Mouse (Mus musculus) forebrain, embryonic 14.5 days (tissue): Measurements from ENCODE around the gene Ptprq. TPM values are rescaled to one million over a fixed set of nuclear protein-coding genes. Genes with fewer than 3 reads are reported as not detected.

Source experiments
- ATAC-seq: fragments of 200-750 bp; cut with Nextera tagmentation; 2 replicates; pipeline ENCODE4 v1.8.0; 2017; ENCODE audit warnings: mild to moderate bottlenecking, moderate library complexity
- DNase-seq: peaks from one replicate; pipeline ENCODE4 v3.0.0-alpha.2; 2015; ENCODE audit warnings: low spot score
- H3K27ac ChIP-seq: fragments of 300-500 bp; sonication (generic); 2 replicates; pipeline ENCODE4 v1.5.1; 2014; ENCODE audit warnings: low read depth, mild to moderate bottlenecking, control low read depth, low read length, moderate library complexity
- H3K27me3 ChIP-seq: fragments of 300-500 bp; sonication (generic); replicated peaks from 2 replicates; pipeline ENCODE4 v1.6.1; 2014; ENCODE audit warnings: low read length, control low read depth, mixed read lengths; ENCODE audit not compliant: control insufficient read depth, insufficient read depth
- H3K36me3 ChIP-seq: fragments of 300-500 bp; sonication (generic); 2 replicates; pipeline ENCODE4 v1.6.1; 2014; ENCODE audit warnings: low read length, control low read depth; ENCODE audit not compliant: control insufficient read depth, insufficient read depth
- H3K4me1 ChIP-seq: fragments of 300-500 bp; sonication (generic); 2 replicates; pipeline ENCODE4 v1.6.1; 2014; ENCODE audit warnings: antibody characterized with exemption, low read length, control low read depth; ENCODE audit not compliant: control insufficient read depth, insufficient read depth
- H3K4me2 ChIP-seq: fragments of 300-500 bp; sonication (generic); 2 replicates; pipeline ENCODE4 v1.6.1; 2014; ENCODE audit warnings: mild to moderate bottlenecking, control low read depth, low read length
- H3K4me3 ChIP-seq: fragments of 300-500 bp; sonication (generic); 2 replicates; pipeline ENCODE4 v1.5.1; 2014; ENCODE audit warnings: low read depth, low read length, control low read depth
- H3K9ac ChIP-seq: fragments of 300-500 bp; sonication (generic); 2 replicates; pipeline ENCODE4 v1.6.1; 2014; ENCODE audit warnings: mild to moderate bottlenecking, low read length, control low read depth, moderate library complexity
- H3K9me3 ChIP-seq: fragments of 300-500 bp; sonication (generic); replicated peaks from 2 replicates; pipeline ENCODE4 v1.6.1; 2016; ENCODE audit warnings: low read length, control low read depth, mixed read lengths; ENCODE audit not compliant: control insufficient read depth
- WGBS: fragments of 180-500 bp; shearing (Covaris S2); extraction: QIAGEN DNeasy Blood & Tissue Kit; methylation state at CpG from one replicate; pipeline ENCODE4 v1.1.7; 2014; 5-methylcytosine and 5-hydroxymethylcytosine counted together
- polyA plus RNA-seq: library from polyadenylated mRNA; unstranded; fragments of >200 nt; fragmentation: Nextera tagmentation; extraction: Ambion mirVana; gene quantifications from 2 replicates; pipeline ENCODE4 v1.2.1, GENCODE M21; 2014

The Ptprq gene
- polyA plus RNA-seq, 1 experiment from 2014 or later = 0.04 TPM

DNA sequence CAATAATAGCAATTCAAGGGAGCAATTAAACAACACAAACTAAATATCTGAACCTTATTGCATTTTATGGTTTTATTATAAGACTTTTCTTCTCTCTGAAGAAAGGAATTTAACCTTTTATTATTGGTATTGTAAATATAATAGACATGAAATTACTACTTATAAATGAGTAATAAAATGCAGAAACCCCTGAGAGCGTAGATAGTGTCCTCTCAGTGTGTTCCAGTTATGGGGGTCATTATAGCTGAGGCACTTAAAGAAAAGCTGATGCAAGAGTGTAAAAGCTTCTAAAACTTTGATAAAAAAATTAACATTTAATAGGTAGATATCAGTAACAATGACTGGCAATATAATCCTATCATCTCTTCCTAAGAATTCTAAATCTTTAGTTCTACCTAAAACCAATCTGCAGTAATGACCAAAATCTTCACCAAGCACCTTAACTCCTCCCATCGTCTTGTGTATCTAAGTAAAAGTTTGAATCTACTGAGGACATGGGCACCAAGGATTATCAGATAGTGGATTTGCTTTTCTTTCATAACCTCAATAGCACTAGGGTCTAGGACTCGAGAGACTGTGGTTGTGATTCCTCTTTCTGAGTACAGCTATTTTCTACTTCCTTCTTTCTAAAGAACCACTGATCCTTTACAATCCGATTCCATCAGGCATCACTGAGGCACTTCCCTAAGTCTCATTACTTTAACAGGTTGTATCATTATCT is 51.3 kb downstream of the Ptprq start:
- ATAC-seq = no peak
- H3K9me3 ChIP-seq = no peaks in the 10 kb centered on the region
- H3K36me3 ChIP-seq = no peaks in the 10 kb centered on the region
- no peak overlapping the region for H3K9ac ChIP-seq
- no peaks in the 10 kb centered on the region for H3K4me1 ChIP-seq
- no peak for DNase-seq
- WGBS = 81% methylated on average over 4 of the region's 4 CpGs
- H3K27ac ChIP-seq = no peak overlapping the region
- no peaks in the 10 kb centered on the region for H3K27me3 ChIP-seq
- H3K4me2 ChIP-seq = no peak overlapping the region
- no peak overlapping the region for H3K4me3 ChIP-seq

DNA sequence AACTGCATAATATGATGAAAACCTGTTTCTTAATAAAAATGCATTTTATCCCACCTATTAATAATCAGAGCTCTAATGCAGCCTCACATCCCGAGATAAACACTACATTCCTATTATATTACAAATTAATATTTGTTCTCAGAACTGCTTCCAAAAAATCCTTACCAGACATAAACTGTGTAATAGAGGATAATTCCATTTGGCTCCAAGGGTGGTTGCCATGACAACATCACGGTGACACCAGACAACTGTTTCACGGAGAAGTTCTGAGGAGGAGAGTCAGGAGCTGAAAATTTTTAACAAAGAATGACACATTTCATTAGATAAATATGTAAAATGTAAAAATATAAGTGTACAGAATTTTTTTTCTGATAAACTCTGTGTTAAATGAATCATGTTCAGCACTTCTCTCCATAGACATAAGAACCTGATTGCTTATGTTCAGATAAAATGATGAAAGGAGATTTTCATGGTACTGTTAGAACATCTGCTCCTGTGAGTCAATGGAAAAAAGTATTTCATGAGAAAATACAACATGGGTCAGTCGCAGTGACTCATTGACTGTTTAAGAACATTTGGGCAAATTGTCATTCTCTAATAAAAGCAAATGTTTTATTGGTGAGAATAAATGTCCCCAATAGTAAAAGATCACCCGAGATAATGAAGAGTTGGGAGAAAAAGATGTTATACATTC is 57.3 kb downstream of the Ptprq start:
- WGBS = 54% methylated on average over 5 of the region's 5 CpGs
- Histone ChIP-seq H3K36me3 (no peaks in the 10 kb centered on the region), H3K4me3 (no peak overlapping the region), H3K9ac (no peak overlapping the region), H3K9me3 (no peaks in the 10 kb centered on the region), H3K4me1 (no peaks in the 10 kb centered on the region), H3K4me2 (no peak overlapping the region), H3K27ac (no peak overlapping the region), H3K27me3 (no peaks in the 10 kb centered on the region)
- ATAC-seq (peak; percentile 83), DNase-seq (peak; percentile 84)

DNA sequence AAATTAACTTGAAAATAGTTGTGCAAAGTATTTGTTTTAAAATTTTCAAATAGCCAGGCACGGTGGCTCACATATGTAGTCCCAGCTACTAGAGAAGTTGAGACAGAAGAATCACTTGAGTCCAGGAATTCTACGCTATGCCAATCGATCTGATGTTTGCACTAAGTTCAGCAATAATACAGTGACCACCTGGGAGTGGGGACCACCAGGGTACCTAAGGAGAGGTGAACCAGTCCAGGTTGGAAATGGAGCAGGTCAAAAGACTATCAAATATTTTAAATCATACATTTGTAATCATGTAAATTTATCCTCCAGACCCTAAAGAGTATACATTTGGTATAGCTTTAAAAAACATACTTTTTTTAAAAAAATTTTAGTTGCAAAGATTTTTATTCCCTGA is 57.9 kb downstream of the Ptprq start:
- no peaks in the 10 kb centered on the region for H3K4me1 ChIP-seq
- no peaks in the 10 kb centered on the region for H3K27me3 ChIP-seq
- no peak overlapping the region for H3K27ac ChIP-seq
- no peak overlapping the region for H3K4me2 ChIP-seq
- ATAC-seq (peak; percentile 34; the same call in 1 of the 2 replicates), DNase-seq (no peak)
- WGBS = 93% methylated on average over 3 of the region's 3 CpGs
- no peaks in the 10 kb centered on the region for H3K9me3 ChIP-seq
- no peak overlapping the region for H3K4me3 ChIP-seq
- no peaks in the 10 kb centered on the region for H3K36me3 ChIP-seq
- H3K9ac ChIP-seq = no peak overlapping the region

DNA sequence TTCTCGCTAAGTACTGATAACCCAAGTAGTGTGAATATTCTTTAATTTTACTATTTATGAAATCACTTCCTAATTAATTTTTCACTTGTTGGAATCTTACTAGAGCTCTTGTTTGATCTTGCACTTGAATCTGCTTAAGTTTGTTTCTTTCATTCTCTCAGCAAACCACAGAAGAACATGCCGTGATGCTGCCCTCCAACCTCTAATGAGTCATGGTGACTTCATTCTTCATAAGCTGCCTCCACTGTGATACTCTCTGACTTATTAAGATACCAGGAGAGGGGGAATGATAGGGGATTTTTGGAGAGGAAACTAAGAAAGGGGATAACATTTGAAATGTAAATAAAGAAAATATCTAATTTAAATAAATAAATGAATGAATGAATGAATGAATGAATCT is 60.7 kb downstream of the Ptprq start:
- H3K9ac ChIP-seq = no peak overlapping the region
- WGBS = 96% methylated on average over 2 of the region's 2 CpGs
- H3K4me2 ChIP-seq = no peak overlapping the region
- H3K4me3 ChIP-seq = no peak overlapping the region
- no peaks in the 10 kb centered on the region for H3K36me3 ChIP-seq
- no peaks in the 10 kb centered on the region for H3K27me3 ChIP-seq
- DNase-seq = no peak
- H3K9me3 ChIP-seq = no peaks in the 10 kb centered on the region
- H3K4me1 ChIP-seq = no peaks in the 10 kb centered on the region
- H3K27ac ChIP-seq = no peak overlapping the region
- ATAC-seq = no peak

DNA sequence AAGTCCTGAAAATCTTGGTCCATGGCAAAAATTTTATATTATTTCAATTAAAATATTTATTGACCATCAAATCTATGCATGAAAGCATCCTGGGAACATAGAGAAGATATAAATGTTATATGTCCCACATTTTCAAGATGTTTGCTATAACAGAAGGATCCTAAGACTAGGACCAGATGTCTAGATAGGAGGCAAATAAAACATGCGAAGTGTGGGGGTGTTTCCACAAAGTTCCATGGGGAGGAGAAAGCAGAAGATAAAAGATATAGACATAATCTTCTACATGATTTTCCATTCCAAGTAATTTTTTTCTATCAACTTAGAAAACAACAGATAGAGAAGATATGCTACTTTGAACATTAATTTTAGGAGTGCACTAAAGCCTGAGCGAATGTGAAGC is 70.2 kb downstream of the Ptprq start:
- ATAC-seq = no peak

DNA sequence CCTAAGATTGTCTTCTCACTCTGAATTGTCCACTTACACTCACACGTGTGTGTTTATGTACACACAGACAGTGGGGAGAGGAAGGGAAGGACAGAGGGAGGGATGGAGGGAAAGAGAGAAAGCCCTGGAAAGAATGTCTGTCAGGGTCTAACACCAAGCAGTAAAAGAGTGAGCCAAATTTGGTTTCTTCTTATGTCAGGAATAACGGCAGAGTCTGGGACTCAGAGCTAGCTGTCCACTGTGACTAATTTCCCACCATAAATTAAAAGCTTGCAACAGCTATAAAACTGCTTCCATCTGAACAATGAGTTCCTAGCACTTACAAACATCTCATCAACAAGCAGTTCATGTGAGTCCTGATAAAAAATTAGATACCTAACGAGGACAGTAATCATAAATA is 91.7 kb downstream of the Ptprq start:
- H3K4me2 ChIP-seq = no peak overlapping the region
- ATAC-seq (no peak), DNase-seq (no peak)
- no peak overlapping the region for H3K4me3 ChIP-seq
- H3K9ac ChIP-seq = no peak overlapping the region
- H3K4me1 ChIP-seq = no peaks in the 10 kb centered on the region
- no peak overlapping the region for H3K27ac ChIP-seq
- H3K27me3 ChIP-seq = no peaks in the 10 kb centered on the region
- no peaks in the 10 kb centered on the region for H3K9me3 ChIP-seq
- WGBS = 75% methylated on average over 3 of the region's 3 CpGs
- no peaks in the 10 kb centered on the region for H3K36me3 ChIP-seq

More for the DNA sequence above, 70.2 kb downstream of the Ptprq start:
- Histone ChIP-seq H3K9me3 (no peaks in the 10 kb centered on the region), H3K4me2 (no peak overlapping the region), H3K9ac (no peak overlapping the region), H3K27ac (no peak overlapping the region), H3K4me1 (no peaks in the 10 kb centered on the region), H3K27me3 (no peaks in the 10 kb centered on the region), H3K4me3 (no peak overlapping the region), H3K36me3 (no peaks in the 10 kb centered on the region)
- no peak for DNase-seq
- WGBS = 88% methylated on average over 2 of the region's 2 CpGs

DNA sequence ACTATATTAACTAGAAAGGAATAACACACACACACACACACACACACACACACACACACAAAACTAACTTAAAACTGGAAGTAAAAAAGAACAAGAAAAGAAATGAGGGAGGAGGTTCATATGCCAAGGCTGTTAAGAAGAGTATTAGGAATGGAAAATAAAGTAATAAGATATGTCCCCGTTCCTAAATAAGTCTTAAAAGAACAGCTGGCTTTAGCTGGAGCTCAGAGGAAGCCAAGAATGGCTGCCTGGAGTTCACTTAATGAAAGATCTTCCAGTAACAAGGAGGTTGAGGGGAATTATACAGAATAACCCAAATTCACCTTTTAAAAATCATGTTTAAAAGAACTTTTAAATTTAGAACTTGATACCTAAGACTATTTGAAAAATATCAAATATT is 93.2 kb downstream of the Ptprq start:
- H3K9ac ChIP-seq = no peak overlapping the region
- no peaks in the 10 kb centered on the region for H3K9me3 ChIP-seq
- H3K36me3 ChIP-seq = no peaks in the 10 kb centered on the region
- DNase-seq (no peak), ATAC-seq (no peak)
- H3K4me2 ChIP-seq = no peak overlapping the region
- no peak overlapping the region for H3K27ac ChIP-seq
- 77% methylated on average over 1 of the region's 1 CpGs for WGBS
- H3K27me3 ChIP-seq = no peaks in the 10 kb centered on the region
- no peak overlapping the region for H3K4me3 ChIP-seq
- no peaks in the 10 kb centered on the region for H3K4me1 ChIP-seq

DNA sequence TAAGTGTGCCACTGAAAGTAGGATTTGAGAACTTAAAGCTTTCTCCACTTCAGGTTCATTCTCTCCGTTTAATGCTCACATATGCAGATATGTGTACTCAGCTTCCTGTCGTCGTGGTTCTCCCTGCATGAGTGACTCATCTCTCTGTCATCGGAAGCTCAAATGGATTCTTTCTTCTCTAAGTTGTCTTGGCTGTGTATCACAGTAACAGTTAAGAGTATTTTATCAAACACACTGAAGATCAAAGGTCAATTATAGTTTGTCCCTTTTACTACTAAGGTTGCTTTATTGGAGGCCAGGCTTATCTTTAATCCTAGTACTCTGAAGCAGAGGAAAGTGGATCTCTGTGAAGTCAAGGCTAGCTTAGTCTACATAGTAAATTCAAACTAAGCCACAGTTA is 95.6 kb downstream of the Ptprq start:
- no peak overlapping the region for H3K9ac ChIP-seq
- WGBS = 92% methylated on average over 4 of the region's 4 CpGs
- no peaks in the 10 kb centered on the region for H3K4me1 ChIP-seq
- no peaks in the 10 kb centered on the region for H3K36me3 ChIP-seq
- no peak overlapping the region for H3K4me3 ChIP-seq
- H3K9me3 ChIP-seq = no peaks in the 10 kb centered on the region
- ATAC-seq = no peak
- H3K4me2 ChIP-seq = no peak overlapping the region
- H3K27me3 ChIP-seq = no peaks in the 10 kb centered on the region
- no peak overlapping the region for H3K27ac ChIP-seq
- no peak for DNase-seq

DNA sequence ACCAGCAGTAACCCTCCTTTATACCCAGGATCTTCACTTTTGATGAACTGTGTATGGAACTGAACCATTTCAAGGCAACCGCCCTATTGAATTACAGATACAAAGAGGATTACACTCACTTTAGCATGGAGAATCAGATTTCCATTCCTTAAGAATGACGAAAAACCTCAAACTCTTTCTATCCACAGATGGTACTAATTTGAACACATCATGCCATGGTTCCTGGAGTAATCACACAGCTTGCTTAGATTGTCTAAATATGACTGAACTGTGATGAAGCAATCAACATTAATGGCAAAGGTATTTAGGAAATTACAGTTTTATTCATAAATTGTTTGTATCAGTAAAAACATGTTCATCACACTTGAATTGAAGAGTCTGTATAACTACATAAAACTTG is 104.4 kb downstream of the Ptprq start:
- Histone ChIP-seq H3K9ac (no peak overlapping the region), H3K4me1 (no peaks in the 10 kb centered on the region), H3K4me2 (no peak overlapping the region), H3K9me3 (no peaks in the 10 kb centered on the region), H3K4me3 (no peak overlapping the region), H3K27me3 (no peaks in the 10 kb centered on the region), H3K27ac (no peak overlapping the region), H3K36me3 (no peaks in the 10 kb centered on the region)
- ATAC-seq = no peak
- DNase-seq = no peak
- 70% methylated on average over 2 of the region's 2 CpGs for whole genome bisulfite sequencing
